Mouse (Mus musculus) small intestine, adult 2 months (tissue): ENCODE data around the gene Zfp385a. TPM values are rescaled to one million over a fixed set of nuclear protein-coding genes. Genes with fewer than 3 reads are reported as not detected.
A peak's percentile ranks its signal among the peaks of the same experiment; 100 is the strongest.

Experiments
- H3K27ac ChIP-seq: fragments of 200-500 bp; 2 replicates; pipeline ENCODE4 v1.5.1; 2012; ENCODE audit warnings: low read depth, low read length, control low read depth, inconsistent platforms; ENCODE audit not compliant: insufficient read depth
- H3K27me3 ChIP-seq: fragments of 200-500 bp; 2 replicates; pipeline ENCODE4 v1.6.1; 2012; ENCODE audit warnings: mild to moderate bottlenecking, moderate library complexity, low read length, inconsistent platforms; ENCODE audit not compliant: control insufficient read depth, insufficient read depth
- H3K36me3 ChIP-seq: fragments of 200-500 bp; 2 replicates; pipeline ENCODE4 v1.6.1; 2012; ENCODE audit warnings: mild to moderate bottlenecking, low read length, control low read depth, inconsistent platforms; ENCODE audit not compliant: control insufficient read depth, insufficient read depth
- H3K4me1 ChIP-seq: fragments of 200-500 bp; 2 replicates; pipeline ENCODE4 v1.6.1; 2012; ENCODE audit warnings: low read length, inconsistent platforms, mixed read lengths; ENCODE audit not compliant: control insufficient read depth, insufficient read depth, insufficient read length
- H3K4me3 ChIP-seq: fragments of 200-500 bp; 2 replicates; pipeline ENCODE4 v1.5.1; 2012; ENCODE audit warnings: low read depth, mild to moderate bottlenecking, control low read depth, inconsistent platforms, low read length, moderate library complexity
- CTCF ChIP-seq: fragments of 200-500 bp; IDR thresholded peaks from 2 replicates; pipeline ENCODE4 v1.5.1; 2012; ENCODE audit warnings: low read depth, mild to moderate bottlenecking, control low read depth, inconsistent platforms, low read length, moderate library complexity, mixed read lengths; ENCODE audit not compliant: insufficient replicate concordance, insufficient read length; ENCODE audit errors: extremely low read depth
- POLR2A ChIP-seq: fragments of 200-500 bp; IDR thresholded peaks from 2 replicates; pipeline ENCODE4 v1.6.1; 2012; ENCODE audit warnings: low read depth, mild to moderate bottlenecking, control low read depth, inconsistent platforms, low read length, moderate library complexity
- WGBS: fragments of 180-500 bp; shearing (Covaris S2); methylation state at CpG from one replicate; pipeline ENCODE4 v1.1.7; 2018; 5-methylcytosine and 5-hydroxymethylcytosine counted together
- polyA plus RNA-seq: library from polyadenylated mRNA; depleted of rRNA; stranded (reverse); fragments of >200 nt; gene quantifications from 2 replicates; pipeline ENCODE4 v1.2.3, GENCODE M21; 2012

The Zfp385a gene
- polyA plus RNA-seq, 1 experiment, result 7.5 TPM

DNA sequence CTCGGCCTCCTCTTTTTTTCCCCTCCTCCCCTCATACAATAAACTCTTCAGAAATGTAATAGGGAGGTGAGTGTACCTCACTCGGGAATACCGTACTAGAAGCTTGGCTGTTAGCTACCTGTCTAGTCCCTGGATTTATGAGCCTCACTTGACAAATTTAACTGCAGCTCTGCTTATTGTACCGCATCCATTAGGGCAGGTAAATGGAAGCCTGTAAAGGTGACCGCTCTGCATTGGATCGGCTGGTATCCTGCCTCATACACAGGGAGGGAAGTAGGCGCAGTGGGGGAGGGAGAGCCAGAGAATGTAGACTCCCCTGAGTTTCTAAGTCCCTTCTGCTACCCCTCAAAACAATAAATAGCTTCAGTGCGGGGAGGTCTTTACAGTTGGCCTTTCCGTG is 49.0 kb downstream of the Zfp385a start:
- H3K4me1 ChIP-seq, result peaks cover 3% of the 10 kb centered on the region; the same call in 1 of the 2 replicates
- no peak overlapping the region for H3K27ac ChIP-seq
- H3K4me3 ChIP-seq, result no peak overlapping the region
- H3K36me3 ChIP-seq, result peaks cover 62% of the 10 kb centered on the region
- TF ChIP-seq POLR2A, result no peak
- no peak for TF ChIP-seq CTCF
- WGBS, result 91% methylated on average over 9 of the region's 9 CpGs
- H3K27me3 ChIP-seq, result no peaks in the 10 kb centered on the region

DNA sequence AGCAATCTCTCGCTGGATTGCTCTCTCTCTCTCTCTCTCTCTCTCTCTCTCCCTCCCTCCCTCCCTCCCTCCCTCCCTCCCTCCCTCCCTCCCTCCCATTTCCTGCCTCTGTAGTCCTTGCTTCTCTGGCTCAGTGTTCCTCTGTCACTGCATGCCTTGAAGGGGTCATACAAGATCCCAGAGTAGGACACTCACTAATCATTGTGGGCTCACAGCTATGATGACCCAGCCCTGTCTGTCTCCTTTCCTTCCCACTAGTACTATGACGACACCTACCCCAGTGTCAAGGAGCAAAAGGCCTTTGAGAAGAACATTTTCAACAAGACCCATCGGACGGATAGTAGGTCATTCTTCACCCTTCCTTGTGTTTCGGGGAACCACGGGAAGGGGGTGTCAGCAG is 49.5 kb downstream of the Zfp385a start:
- no peak overlapping the region for H3K27ac ChIP-seq
- H3K27me3 ChIP-seq, result no peaks in the 10 kb centered on the region
- H3K36me3 ChIP-seq, result peaks cover 59% of the 10 kb centered on the region
- H3K4me1 ChIP-seq, result peaks cover 5% of the 10 kb centered on the region; the same call in 1 of the 2 replicates
- WGBS, result 86% methylated on average over 6 of the region's 6 CpGs
- H3K4me3 ChIP-seq, result no peak overlapping the region
- TF ChIP-seq CTCF (no peak), POLR2A (no peak)

- Histone ChIP-seq H3K36me3 (peaks cover 56% of the 10 kb centered on the region), H3K4me1 (peaks cover 5% of the 10 kb centered on the region; the same call in 1 of the 2 replicates), H3K27ac (no peak overlapping the region), H3K4me3 (no peak overlapping the region), H3K27me3 (no peaks in the 10 kb centered on the region)
- WGBS, result 76% methylated on average over 5 of the region's 5 CpGs
- TF ChIP-seq CTCF, result no peak
- no peak for TF ChIP-seq POLR2A
Measured at GRCm38 (mm10) chr15:103289600-103289999, 50.3 kb downstream of the Zfp385a start.

DNA sequence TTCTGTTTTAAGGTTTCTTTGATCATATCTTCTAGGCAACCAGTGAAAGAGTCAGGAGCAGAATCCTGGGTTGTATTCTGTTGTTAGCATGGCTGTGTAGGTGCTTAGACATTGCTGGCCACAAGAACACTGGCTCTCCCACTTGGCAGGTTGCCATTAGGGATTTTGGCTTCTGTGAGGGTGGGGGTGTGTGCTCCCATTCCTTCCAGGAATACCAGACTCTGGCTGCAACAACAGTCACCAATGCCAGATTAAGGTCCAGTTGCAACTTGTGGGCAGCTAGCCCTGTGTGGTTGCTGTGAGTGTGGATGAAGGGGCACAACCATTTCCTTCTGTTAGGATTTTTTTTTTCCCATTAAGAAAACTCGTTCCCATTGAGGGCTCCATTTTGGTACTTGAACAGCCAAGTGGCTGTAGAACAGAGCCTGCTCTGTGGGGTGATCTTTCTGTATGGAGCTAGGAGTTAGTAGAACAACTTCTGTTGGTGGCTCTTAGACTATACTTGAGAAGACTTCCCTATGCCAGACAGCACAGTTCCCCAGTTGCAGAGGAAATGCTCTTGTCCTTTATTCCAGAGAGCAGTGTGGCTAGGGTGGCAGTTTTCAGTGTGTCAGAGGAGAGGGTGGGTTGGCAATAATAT is 54.0 kb downstream of the Zfp385a start:
- no peak overlapping the region for H3K27ac ChIP-seq
- peaks cover 9% of the 10 kb centered on the region; the same call in 1 of the 2 replicates for H3K4me1 ChIP-seq
- H3K4me3 ChIP-seq, result no peak overlapping the region
- 29% methylated on average over 1 of the region's 1 CpGs for WGBS
- H3K27me3 ChIP-seq, result no peaks in the 10 kb centered on the region
- TF ChIP-seq CTCF, result no peak
- no peak for TF ChIP-seq POLR2A
- peaks cover 27% of the 10 kb centered on the region for H3K36me3 ChIP-seq

DNA sequence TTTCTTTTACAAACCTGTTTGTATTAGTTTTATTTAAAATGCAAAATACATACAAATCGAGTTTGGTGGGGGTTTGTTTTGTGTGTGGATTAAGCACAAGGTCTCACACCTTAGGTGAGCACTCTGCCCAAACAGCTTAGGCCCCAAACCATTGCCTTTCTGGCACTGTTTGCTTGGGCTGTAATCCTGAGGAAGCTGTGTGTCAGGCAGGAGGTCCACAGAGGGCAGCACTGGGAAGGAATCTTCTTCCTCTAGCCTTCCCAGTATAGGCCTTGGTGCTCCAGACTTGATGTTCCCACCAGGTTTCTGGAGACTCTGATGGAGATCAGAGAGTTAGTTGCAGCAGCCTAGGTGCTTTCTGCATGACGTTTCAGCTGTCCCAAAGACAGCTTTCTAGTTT is 55.2 kb downstream of the Zfp385a start:
- H3K4me1 ChIP-seq, result peaks cover 9% of the 10 kb centered on the region; the same call in 1 of the 2 replicates
- H3K4me3 ChIP-seq, result no peak overlapping the region
- TF ChIP-seq CTCF (peak; percentile 29; the same call in 1 of the 2 replicates), POLR2A (no peak)
- WGBS, result 41% methylated on average over 2 of the region's 2 CpGs
- H3K27ac ChIP-seq, result no peak overlapping the region
- H3K27me3 ChIP-seq, result no peaks in the 10 kb centered on the region
- H3K36me3 ChIP-seq, result peaks cover 16% of the 10 kb centered on the region

DNA sequence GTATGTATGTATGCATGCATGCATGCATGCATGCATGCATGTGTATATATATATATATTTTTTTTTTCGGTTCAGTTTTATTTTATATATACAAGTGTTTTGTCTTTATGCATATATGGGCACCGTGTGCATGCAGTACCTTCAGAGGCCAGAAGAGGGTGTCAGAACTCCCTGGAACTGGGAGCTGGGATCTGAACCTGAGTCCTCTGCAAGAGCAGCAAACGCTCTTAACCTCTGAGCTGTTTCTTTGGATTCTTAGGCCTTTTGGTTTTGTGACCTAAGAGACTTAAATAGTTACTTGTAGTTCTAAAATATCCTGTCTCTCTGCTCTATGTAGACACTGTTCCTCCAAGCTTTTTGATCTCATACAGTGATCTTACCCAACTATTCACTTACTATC is 55.8 kb downstream of the Zfp385a start:
- Histone ChIP-seq H3K27me3 (no peaks in the 10 kb centered on the region), H3K4me3 (no peak overlapping the region), H3K4me1 (peaks cover 9% of the 10 kb centered on the region; the same call in 1 of the 2 replicates), H3K36me3 (peaks cover 11% of the 10 kb centered on the region), H3K27ac (no peak overlapping the region)
- TF ChIP-seq POLR2A (no peak), CTCF (peak; percentile 63; the same call in 1 of the 2 replicates)
- WGBS, result 73% methylated on average over 3 of the region's 3 CpGs

GRCm38 (mm10) chr15:103281465-103282205 is 58.3 kb downstream of the Zfp385a start:
- Histone ChIP-seq H3K27ac (peak overlapping the region; percentile 79), H3K4me1 (peaks cover 19% of the 10 kb centered on the region), H3K36me3 (no peaks in the 10 kb centered on the region), H3K4me3 (no peak overlapping the region), H3K27me3 (no peaks in the 10 kb centered on the region)
- no peak for TF ChIP-seq POLR2A
- TF ChIP-seq CTCF, result no peak
- WGBS, result 24% methylated on average over 3 of the region's 3 CpGs
